Mouse (Mus musculus) forebrain, postnatal 0 days (tissue): ENCODE data around the gene Gm21732. TPM values are rescaled to one million over a fixed set of nuclear protein-coding genes. Genes with fewer than 3 reads are reported as not detected.
"Not testable (repeated sequence)": the region's sequence is repeated elsewhere in the genome, so short reads cannot be mapped to it uniquely, and the experiment has no call there.

ENCODE experiments used
- ATAC-seq: fragments of 200-750 bp; cut with Nextera tagmentation; 2 replicates; pipeline ENCODE4 v1.8.0; 2017; ENCODE audit warnings: mild to moderate bottlenecking, moderate library complexity
- DNase-seq: peaks from one replicate; pipeline ENCODE4 v3.0.0-alpha.2; 2015
- H3K27ac ChIP-seq: fragments of 300-500 bp; sonication (generic); 2 replicates; pipeline ENCODE4 v1.5.1; 2014; ENCODE audit warnings: low read depth, mild to moderate bottlenecking, antibody characterized with exemption, low read length, moderate library complexity, mixed read lengths
- H3K27me3 ChIP-seq: fragments of 300-500 bp; sonication (generic); 2 replicates; pipeline ENCODE4 v1.6.1; 2014; ENCODE audit warnings: mild to moderate bottlenecking, low read length, mixed read lengths; ENCODE audit not compliant: insufficient read depth
- H3K36me3 ChIP-seq: fragments of 300-500 bp; sonication (generic); 2 replicates; pipeline ENCODE4 v1.6.1; 2014; ENCODE audit warnings: mild to moderate bottlenecking, moderate library complexity; ENCODE audit not compliant: insufficient read depth
- H3K4me1 ChIP-seq: fragments of 300-500 bp; sonication (generic); 2 replicates; pipeline ENCODE4 v1.6.1; 2014; ENCODE audit warnings: antibody characterized with exemption; ENCODE audit not compliant: insufficient read depth
- H3K4me2 ChIP-seq: fragments of 300-500 bp; sonication (generic); 2 replicates; pipeline ENCODE4 v1.6.1; 2014; ENCODE audit warnings: low read depth, mild to moderate bottlenecking, moderate library complexity
- H3K4me3 ChIP-seq: fragments of 300-500 bp; sonication (generic); 2 replicates; pipeline ENCODE4 v1.5.1; 2014; ENCODE audit warnings: low read depth, low read length, mixed read lengths
- H3K9ac ChIP-seq: fragments of 300-500 bp; sonication (generic); 2 replicates; pipeline ENCODE4 v1.6.1; 2014; ENCODE audit warnings: mild to moderate bottlenecking
- H3K9me3 ChIP-seq: fragments of 300-500 bp; sonication (generic); 2 replicates; pipeline ENCODE4 v1.6.1; 2016; ENCODE audit warnings: low read length
- WGBS: fragments of 180-500 bp; shearing (Covaris S2); extraction: QIAGEN DNeasy Blood & Tissue Kit; methylation state at CpG from one replicate; pipeline ENCODE4 v1.1.7; 2014; 5-methylcytosine and 5-hydroxymethylcytosine counted together
- polyA plus RNA-seq: library from polyadenylated mRNA; unstranded; fragments of >200 nt; fragmentation: Nextera tagmentation; extraction: Ambion mirVana; gene quantifications from 2 replicates; pipeline ENCODE4 v1.2.1, GENCODE M21; 2015
- total RNA-seq: library from RNA; depleted of rRNA; stranded (reverse); fragments of >200 nt; gene quantifications from 2 replicates; pipeline ENCODE4 v1.2.3, GENCODE M21; 2014; rRNA removed

Gene Gm21732
- total RNA-seq (not detected in 2 replicates), polyA plus RNA-seq (not detected in 2 replicates)

DNA sequence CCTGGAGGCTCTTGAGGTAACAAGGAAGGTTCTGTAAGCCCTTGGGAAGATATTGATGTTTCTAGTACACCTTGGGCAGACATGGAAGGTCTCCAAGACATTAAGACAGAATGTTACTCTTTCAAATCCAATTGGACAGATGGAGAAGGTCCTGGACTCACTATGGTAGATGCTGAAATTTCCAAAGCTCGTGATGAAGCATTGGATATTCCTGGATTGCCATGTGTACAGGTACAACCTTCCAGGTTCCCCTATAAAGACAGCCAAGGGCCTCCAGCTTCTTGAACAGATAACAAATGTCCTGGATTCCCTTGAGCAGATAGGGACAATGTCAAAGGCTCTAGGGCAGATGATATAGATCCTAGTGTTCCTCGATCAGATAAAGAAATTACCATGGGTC, at the start of gene Gm21732:
Gene Gm21732, minus strand, starts transcription at position 101 of the 400 bp plus-strand sequence.
- not testable (repeated sequence) for H3K27ac ChIP-seq, H3K4me2 ChIP-seq, H3K27me3 ChIP-seq, H3K9me3 ChIP-seq, H3K36me3 ChIP-seq, ATAC-seq, H3K9ac ChIP-seq, H3K4me3 ChIP-seq, H3K4me1 ChIP-seq, DNase-seq
- no CpG with 5 or more reads among the region's 2 CpGs for WGBS

Other genes with a start within 250 kb of the Gm21732 start
- not detected in 2 replicates for gene Gm20897, start 73.5 kb downstream of the Gm21732 start, total RNA-seq
- gene Gm20897, start 73.5 kb downstream of the Gm21732 start, polyA plus RNA-seq, result not detected in 2 replicates